Mouse (Mus musculus) erythroblast, adult 5-6 weeks (primary cell): ENCODE data around the gene Prmt7. TPM values are rescaled to one million over a fixed set of nuclear protein-coding genes. Genes with fewer than 3 reads are reported as not detected.
A peak's percentile ranks its signal among the peaks of the same experiment; 100 is the strongest.
"Not testable (repeated sequence)": the region's sequence is repeated elsewhere in the genome, so short reads cannot be mapped to it uniquely, and the experiment has no call there.

Source experiments
- ATAC-seq: replicated peaks from 2 replicates; pipeline ENCODE4 v1.8.0; 2016; ENCODE audit warnings: moderate number of reproducible peaks, mild to moderate bottlenecking, moderate TSS enrichment, inconsistent platforms; ENCODE audit not compliant: poor library complexity, low FRiP score, severe bottlenecking
- total RNA-seq, 2 experiments: library from RNA; stranded (forward) in 1 of 2; stranded (reverse) in 1 of 2; fragments of 150-400 nt in 1 of 2; fragments of 200-764, 138-1000 nt in 1 of 2; gene quantifications; 2 replicates each; pipeline versions ENCODE4 v1.2.3 to v1.2.4; 2015 to 2017; ENCODE audit warnings: low replicate concordance in 2 of 2

Prmt7 gene
- total RNA-seq (2015; ENCODE audit: low replicate concordance) (0.77 and 3.1 TPM in 2 replicates), total RNA-seq (2017; ENCODE audit: low replicate concordance) (3.2 and 7.5 TPM in 2 replicates)

GRCm38 (mm10) chr8:106210821-106211345 is at the start of gene Prmt7, which contains the start of gene Slc7a6os:
Prmt7 (plus strand) TSS chr8:106210936.
Slc7a6os (minus strand) TSS chr8:106210935.
- peak; percentile 98 for ATAC-seq

GRCm38 (mm10) chr8:106163251-106163650 is 47.5 kb upstream of the Prmt7 start:
- ATAC-seq: no peak

- ATAC-seq: no peak
Observed at GRCm38 (mm10) chr8:106165460-106165859, 45.3 kb upstream of the Prmt7 start.

- ATAC-seq: peak; percentile 70
Observed at GRCm38 (mm10) chr8:106168356-106169016, 42.2 kb upstream of the Prmt7 start, which contains the start of gene Slc7a6. Slc7a6 (plus strand) TSS chr8:106168857.

- ATAC-seq: no peak
Observed at GRCm38 (mm10) chr8:106169017-106169933, 41.5 kb upstream of the Prmt7 start.

DNA sequence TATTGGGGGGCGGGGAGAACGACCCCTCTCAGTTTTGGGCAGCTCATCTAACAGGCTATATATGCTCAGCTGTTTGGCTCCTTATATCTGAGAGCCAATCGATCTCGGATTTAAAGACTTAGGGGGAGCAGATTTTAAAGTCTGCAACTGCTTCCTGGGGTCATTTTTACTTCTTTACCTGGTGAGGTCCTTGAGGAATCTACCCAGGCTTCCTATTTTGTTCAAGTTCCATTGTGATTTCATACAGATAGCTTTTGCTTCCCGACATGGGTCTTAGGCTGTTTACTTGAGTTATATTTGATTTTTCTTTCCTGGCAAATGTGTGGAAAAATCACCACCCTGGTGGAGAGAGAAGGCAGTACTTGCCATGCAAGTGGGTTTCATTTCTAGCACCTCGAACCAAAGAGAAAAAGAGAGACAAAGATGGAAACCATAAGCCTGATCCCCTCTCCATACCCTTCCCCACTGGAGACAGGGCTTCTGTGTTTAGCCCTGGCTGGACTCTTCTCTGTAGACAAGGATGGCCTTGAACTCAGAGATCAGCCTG is 40.7 kb upstream of the Prmt7 start:
- no peak for ATAC-seq

DNA sequence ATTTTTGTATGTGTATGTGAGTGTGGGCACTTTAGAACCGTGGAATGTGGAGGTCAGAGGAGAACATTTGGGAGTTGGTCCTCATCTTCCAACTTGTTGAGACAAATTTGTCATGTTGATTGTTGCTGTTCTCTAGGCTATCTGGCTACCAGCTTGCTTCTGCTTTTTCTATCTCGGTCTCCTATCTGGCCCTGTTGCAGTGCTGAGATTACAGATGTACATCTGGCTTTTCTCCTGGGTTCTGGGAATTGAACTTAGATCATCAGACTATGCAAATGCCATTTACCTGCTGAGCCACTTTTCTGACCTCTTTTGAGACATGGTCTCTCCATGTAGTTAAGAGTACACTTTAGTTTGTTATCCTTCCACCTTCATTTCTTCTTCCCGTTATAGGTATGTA is 37.2 kb upstream of the Prmt7 start:
- no peak for ATAC-seq

DNA sequence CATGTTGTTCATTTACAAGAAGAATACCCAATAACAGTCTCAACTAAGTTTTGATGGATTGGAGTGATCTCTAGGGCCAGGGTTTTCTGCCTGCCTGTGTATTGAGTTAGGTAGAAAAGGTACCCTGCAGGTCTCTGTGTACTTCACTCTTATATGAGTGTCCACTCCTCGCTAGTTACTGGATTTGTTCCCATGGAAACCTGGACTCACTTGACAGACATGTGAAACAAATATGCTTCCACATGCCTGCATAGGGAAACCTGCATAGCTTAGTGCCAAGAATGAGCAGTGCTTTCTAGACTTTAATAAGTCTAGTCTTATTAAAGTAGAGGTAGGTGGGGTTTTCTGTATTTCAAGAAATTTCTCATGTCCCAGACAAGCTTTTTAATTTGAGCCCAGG is 33.8 kb upstream of the Prmt7 start:
- ATAC-seq: no peak

- no peak for ATAC-seq
Observed at GRCm38 (mm10) chr8:106177594-106177993, 33.1 kb upstream of the Prmt7 start.

- ATAC-seq: no peak
Observed at GRCm38 (mm10) chr8:106178428-106178827, 32.3 kb upstream of the Prmt7 start.

DNA sequence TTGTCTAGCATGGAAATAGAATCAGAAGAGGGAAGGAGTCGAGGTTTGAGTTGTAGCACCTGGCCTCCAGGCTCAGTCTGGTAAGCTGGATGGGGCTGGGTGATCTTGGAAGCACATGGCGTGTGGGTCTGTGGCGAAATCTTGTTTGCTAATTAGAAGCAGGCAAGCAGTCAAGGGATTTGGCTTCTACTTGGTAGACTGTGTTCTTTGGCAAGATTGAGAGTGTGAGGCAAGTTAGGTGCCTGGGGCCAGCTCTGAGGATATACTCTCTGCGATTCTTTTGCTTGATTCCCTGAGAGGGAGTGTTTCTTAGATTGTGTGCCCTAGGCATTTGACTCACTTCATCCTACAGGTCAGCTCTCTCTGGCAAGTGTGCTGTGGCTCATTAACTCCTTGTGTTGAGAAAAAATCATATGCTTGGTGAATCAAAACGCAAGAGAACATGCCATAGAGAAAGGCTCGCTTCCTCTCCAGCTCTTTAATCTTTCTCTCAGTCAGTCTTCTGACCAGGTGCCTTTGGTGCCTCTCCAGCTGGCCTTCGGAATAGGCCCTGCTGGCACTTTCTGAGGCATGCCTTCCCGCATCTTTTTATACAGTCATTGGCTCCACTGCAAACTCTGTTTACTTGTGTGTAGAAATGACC is 25.0 kb upstream of the Prmt7 start:
- ATAC-seq: no peak

DNA sequence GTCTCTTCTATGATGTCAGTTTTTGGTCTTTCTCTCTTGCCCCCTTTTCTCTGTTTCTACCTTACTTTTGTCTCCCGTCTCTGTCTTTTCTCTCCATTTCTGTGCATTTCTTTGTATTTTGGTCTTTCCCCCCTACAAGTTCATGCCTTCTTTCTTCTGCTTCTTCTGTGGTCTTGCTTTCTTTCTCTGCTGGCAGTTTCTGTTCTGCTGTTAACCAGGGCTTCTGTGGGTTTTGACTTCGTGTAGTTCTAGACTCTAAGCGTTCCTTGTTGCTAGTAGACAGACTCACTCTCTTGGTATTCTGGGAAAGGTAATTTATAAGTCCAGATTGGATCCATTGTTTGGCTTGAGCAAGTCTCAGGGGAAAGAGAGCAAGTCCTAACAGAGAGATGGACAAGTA is 24.3 kb upstream of the Prmt7 start:
- no peak for ATAC-seq

DNA sequence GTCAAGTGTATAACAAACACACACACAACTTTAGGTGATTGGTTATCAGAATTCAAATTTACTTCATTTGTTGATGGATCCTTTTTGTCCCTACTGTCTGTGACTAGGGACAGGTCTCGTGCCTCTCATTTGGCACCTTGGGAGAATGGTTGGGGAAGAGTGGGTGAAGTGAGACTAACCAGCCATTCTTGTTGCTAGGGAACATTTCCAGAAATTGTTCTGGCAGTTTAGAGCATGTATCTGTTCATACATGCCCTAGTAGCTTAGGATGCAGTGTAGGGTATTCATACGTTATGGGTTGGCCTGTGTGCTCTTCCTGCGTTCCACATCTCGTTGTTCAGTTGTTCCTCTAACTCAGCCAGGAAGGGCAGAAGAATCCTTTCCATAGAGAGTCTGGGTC is 21.6 kb upstream of the Prmt7 start:
- no peak for ATAC-seq

DNA sequence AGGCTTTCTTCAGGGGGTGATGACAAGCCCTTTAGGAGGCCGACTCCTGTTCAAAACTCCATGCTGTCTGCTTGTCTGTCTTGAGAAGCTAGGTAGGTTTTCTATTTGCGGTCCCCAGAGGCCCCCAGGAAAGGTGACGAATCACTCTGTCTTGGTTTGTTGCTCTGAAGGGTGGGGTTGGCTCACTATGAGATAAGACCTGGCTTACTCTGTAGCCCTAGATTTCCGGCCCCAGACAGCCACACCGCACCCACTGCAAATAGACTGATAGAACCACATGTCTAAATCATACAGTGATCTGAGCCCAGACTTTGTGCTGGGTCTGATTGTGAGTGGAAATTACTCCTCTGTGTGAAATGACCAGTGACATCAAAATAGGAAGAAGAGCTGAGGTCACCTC is 19.1 kb upstream of the Prmt7 start:
- ATAC-seq: no peak

- no peak for ATAC-seq
Observed at GRCm38 (mm10) chr8:106193162-106193561, 17.6 kb upstream of the Prmt7 start.

- no peak for ATAC-seq
Observed at GRCm38 (mm10) chr8:106194062-106194461, 16.7 kb upstream of the Prmt7 start.

- ATAC-seq: 0 out of 2 replicates have a peak, but pooled peaks have one; percentile 29
Observed at GRCm38 (mm10) chr8:106198741-106199140, 12.0 kb upstream of the Prmt7 start.

DNA sequence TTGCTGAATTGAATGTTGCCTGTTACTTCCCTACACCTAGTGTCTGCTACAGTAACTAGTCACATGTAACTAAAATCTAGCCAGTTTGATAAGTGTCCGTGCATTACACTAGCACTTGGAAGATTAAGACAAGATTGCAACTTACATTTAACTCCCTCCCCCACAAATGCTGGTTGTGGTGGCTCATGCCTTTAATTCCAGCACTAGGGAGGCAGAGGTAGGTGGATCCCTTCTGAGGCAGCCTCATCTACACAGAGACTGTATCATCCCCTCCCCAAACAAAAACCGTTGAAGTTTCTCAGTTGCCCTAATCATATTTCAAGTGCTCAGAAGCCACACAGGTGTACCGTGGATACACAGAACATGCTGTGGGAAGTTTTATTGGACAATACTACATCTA is 11.1 kb upstream of the Prmt7 start:
- not testable (repeated sequence) for ATAC-seq

DNA sequence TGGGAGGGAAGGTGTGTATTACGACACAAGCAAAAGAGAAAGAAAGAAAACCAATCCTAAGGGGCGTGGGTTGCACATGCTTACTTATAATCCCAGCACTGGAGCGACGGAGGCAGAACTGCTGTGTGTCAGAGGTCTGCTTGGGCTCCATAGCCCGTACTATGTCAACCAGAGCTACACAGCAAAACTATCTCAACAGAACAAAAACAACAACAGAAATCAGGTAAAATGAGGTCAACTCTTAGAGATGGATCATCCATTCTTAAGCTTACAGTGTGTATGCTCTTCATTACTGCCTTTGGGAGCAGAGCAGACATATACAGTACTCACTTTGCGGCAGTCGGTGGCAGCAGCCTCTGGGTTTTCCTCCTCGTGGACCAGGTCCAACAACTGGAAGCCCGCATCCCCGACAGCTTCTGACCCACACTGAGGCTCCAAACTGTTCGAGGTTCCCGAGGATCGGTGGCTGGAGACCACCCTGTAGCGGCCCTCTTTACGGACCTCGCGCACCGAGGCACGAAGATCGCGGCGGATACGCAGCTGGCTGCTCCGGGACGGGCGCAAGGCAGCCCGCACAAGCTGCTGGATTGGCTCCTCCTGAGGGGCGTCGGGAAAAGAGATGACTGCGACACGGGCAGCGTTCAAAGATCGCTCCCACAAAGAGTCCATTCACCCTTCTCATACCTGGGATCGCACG is 553 bp upstream of the Prmt7 start:
- ATAC-seq: peak; percentile 37
